Mouse (Mus musculus) ES-E14 (cell line): ENCODE measurements at regions not wholly inside any gene's neighbourhood (a gene's known extent, or its start where the extent isn't known, plus 50 kb on each side); places are given as distances from the start of the nearest gene placed in this dataset.
"Not testable (repeated sequence)": the region's sequence is repeated elsewhere in the genome, so short reads cannot be mapped to it uniquely, and the experiment has no call there.

Source experiments
- DNase-seq: peaks from one replicate; pipeline ENCODE4 v3.0.0-alpha.2; 2013; ENCODE audit warnings: low read depth, low spot score
- H3K27ac ChIP-seq: 2 replicates; pipeline ENCODE4 v1.5.1; 2012; ENCODE audit warnings: low read depth, mild to moderate bottlenecking, low read length, moderate library complexity, mixed read lengths; ENCODE audit not compliant: poor library complexity, insufficient read depth, severe bottlenecking
- H3K36me3 ChIP-seq: 2 replicates; pipeline ENCODE4 v1.6.1; 2012; ENCODE audit warnings: mild to moderate bottlenecking, low read length, moderate library complexity, mixed read lengths; ENCODE audit not compliant: control insufficient read depth, poor library complexity, insufficient read depth, severe bottlenecking
- H3K4me1 ChIP-seq, 2 experiments: fragments of 150-350 bp in 1 of 2; sonication (generic) in 1 of 2; 2 replicates each; pipeline ENCODE4 v1.6.1; 2012; ENCODE audit warnings: low read length in 2 of 2, mild to moderate bottlenecking in 1 of 2, mixed read lengths in 1 of 2; ENCODE audit not compliant: control insufficient read depth in 2 of 2, insufficient read depth in 2 of 2, poor library complexity in 1 of 2
- H3K4me3 ChIP-seq, 2 experiments: fragments of 150-350 bp in 1 of 2; sonication (generic) in 1 of 2; 2 replicates each; pipeline ENCODE4 v1.5.1; 2012; ENCODE audit warnings: low read length in 2 of 2, low read depth in 1 of 2, mild to moderate bottlenecking in 1 of 2, mixed read lengths in 1 of 2; ENCODE audit not compliant: insufficient read depth in 1 of 2, poor library complexity in 1 of 2, severe bottlenecking in 1 of 2
- H3K9ac ChIP-seq: 2 replicates; pipeline ENCODE4 v1.6.1; 2012; ENCODE audit warnings: low read depth, mild to moderate bottlenecking, low read length, mixed read lengths; ENCODE audit not compliant: poor library complexity, insufficient read depth, severe bottlenecking
- H3K9me3 ChIP-seq: fragments of 150-350 bp; sonication (generic); 2 replicates; pipeline ENCODE4 v1.6.1; 2012; ENCODE audit warnings: low read depth, mild to moderate bottlenecking, low read length; ENCODE audit not compliant: control insufficient read depth, insufficient read depth
- CHD2 ChIP-seq: IDR thresholded peaks from 2 replicates; pipeline ENCODE4 v1.6.1; 2014; ENCODE audit warnings: mild to moderate bottlenecking, low read depth, low read length, inconsistent platforms
- HCFC1 ChIP-seq: IDR thresholded peaks from 2 replicates; pipeline ENCODE4 v1.6.1; 2012; ENCODE audit warnings: low read length, inconsistent platforms, borderline replicate concordance; ENCODE audit not compliant: insufficient read depth
- MAFK ChIP-seq: IDR thresholded peaks from 2 replicates; pipeline ENCODE4 v1.6.1; 2014; ENCODE audit warnings: mild to moderate bottlenecking, low read depth, low read length, inconsistent platforms; ENCODE audit not compliant: insufficient read depth
- ZC3H11A ChIP-seq: IDR thresholded peaks from 2 replicates; pipeline ENCODE4 v1.6.1; 2012; ENCODE audit warnings: low read depth, mild to moderate bottlenecking, inconsistent platforms, low read length, borderline replicate concordance
- ZNF384 ChIP-seq: IDR thresholded peaks from 2 replicates; pipeline ENCODE4 v1.6.1; 2012; ENCODE audit warnings: low read depth, low read length, inconsistent platforms
- in situ Hi-C, 2 experiments: fragments of 600-800 bp; cut with MboI; formaldehyde crosslinking; loops; one replicate each; pipeline ENCODE4 v1.15.1; 2025; ENCODE audit warnings: low sequenced_read_pairs in 2 of 2, inconsistent platforms in 1 of 2; ENCODE audit not compliant: unreplicated experiment in 2 of 2

DNA sequence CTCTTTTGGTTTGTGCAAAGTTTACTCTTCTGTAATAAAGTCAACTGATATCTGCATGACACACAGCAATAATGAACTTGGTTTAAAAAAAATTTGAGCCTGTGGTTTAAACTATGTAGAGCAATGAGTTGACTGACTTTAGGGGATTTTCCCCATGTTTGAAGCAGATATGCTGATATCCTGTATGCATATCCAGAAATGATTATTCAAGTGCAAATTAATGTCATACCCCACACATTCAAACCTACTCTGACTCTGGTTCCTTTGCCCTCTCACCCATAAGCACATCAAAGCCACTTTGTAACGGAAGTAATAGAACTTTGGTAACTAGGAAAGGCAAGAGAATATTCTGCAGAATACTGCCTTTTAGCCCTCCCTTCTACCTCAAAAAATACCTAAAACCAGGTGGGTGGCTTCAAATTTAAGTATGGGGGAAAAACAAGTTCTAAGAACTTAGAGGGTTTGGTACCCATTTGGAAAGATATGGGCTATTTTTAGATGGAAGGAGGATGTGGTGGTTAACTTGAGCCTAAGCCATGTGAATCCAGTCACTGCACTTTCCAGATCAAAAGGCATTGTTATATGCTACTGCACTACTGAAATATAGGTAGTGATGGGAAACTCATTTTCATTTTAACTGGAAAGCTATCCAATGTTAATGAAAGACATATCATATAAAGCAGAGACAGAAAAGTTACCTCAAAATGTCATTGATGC, 915.9 kb upstream of the 4930412O13Rik start:
- Histone ChIP-seq H3K27ac (no peak overlapping the region), H3K4me3 (no peak overlapping the region), H3K9me3 (no peaks in the 10 kb centered on the region), H3K4me1 (no peaks in the 10 kb centered on the region), H3K9ac (no peak overlapping the region), H3K36me3 (no peaks in the 10 kb centered on the region)
- DNase-seq = no peak
- no peak for TF ChIP-seq ZC3H11A
- no peak for TF ChIP-seq CHD2
- in situ Hi-C loops = no loop called here

DNA sequence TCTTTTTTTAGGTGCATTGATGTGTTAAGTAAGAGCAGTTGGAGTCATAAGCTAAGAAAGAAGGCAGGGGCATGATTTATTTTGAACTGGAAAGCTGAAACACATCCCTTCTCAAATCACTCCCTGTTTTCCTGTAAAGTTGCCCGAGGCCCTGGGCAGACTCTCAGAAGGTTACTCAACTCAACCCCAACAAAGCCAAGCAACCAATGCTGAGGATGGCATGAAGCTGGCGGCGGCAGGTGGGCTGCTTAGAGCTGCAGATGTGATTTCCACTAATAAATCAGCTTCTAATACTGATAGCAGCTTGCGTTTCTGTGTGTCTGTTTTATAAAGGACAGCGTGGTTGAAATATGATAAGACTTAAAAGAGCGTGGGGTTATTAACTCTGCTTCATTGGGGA, 905.4 kb upstream of the 4930412O13Rik start:
- H3K9ac ChIP-seq = no peak overlapping the region
- no peaks in the 10 kb centered on the region for H3K36me3 ChIP-seq
- no peak for DNase-seq
- H3K27ac ChIP-seq = no peak overlapping the region
- H3K4me3 ChIP-seq = no peak overlapping the region
- no peaks in the 10 kb centered on the region for H3K9me3 ChIP-seq
- in situ Hi-C loops = no loop called here
- no peaks in the 10 kb centered on the region for H3K4me1 ChIP-seq
- TF ChIP-seq CHD2 (no peak), MAFK (no peak), ZNF384 (no peak), HCFC1 (no peak), ZC3H11A (no peak)

DNA sequence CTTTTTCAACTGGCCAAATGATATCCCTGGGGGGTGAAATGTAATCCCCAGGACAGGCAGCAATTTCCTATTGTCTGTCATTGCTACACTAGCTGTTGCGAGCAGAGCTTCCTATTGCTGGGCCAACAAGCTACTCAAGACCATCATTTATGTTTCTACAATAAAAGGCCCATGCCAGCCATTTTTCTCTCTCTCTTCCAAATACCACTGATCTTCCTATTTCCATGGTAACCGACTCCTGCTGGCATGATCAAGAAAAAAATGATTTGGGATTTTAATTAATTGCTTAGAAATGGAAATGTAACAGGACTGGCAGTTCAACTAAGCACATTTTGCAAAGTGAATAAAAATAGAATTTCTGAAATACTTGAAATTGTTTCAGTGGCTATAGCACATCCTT, 868.7 kb upstream of the 4930412O13Rik start:
- H3K9me3 ChIP-seq = no peaks in the 10 kb centered on the region
- no peak overlapping the region for H3K4me3 ChIP-seq
- H3K36me3 ChIP-seq = no peaks in the 10 kb centered on the region
- in situ Hi-C loops = no loop called here
- no peaks in the 10 kb centered on the region for H3K4me1 ChIP-seq
- TF ChIP-seq ZC3H11A = no peak
- no peak for TF ChIP-seq HCFC1
- no peak for TF ChIP-seq CHD2
- TF ChIP-seq MAFK = no peak
- TF ChIP-seq ZNF384 = no peak
- H3K9ac ChIP-seq = no peak overlapping the region
- H3K27ac ChIP-seq = no peak overlapping the region
- no peak for DNase-seq

DNA sequence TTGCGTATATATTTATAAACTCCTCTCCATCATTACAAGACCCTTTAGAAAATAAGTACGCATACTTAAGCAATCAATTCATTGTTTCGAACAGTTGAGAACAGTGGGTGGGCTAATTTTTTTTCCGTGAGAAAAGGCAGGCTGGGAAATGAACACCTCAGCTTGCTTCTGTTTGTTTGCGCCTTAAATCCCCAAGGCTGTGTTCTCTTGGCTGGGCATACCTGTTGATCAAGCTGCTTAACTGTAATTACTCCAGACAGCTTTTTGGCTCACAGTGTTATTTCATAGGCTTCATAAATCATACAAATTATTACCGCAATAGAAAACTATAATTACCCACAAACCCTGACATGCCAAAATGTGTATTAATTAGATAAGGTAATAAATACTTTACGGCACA, 848.0 kb upstream of the 4930412O13Rik start:
- TF ChIP-seq MAFK (no peak), ZNF384 (no peak), HCFC1 (no peak), CHD2 (no peak), ZC3H11A (no peak)
- H3K27ac ChIP-seq = no peak overlapping the region
- no peaks in the 10 kb centered on the region for H3K36me3 ChIP-seq
- DNase-seq = no peak
- H3K4me3 ChIP-seq = no peak overlapping the region
- in situ Hi-C loops = no loop called here
- no peaks in the 10 kb centered on the region for H3K4me1 ChIP-seq
- H3K9me3 ChIP-seq = peaks cover 3% of the 10 kb centered on the region
- H3K9ac ChIP-seq = no peak overlapping the region

DNA sequence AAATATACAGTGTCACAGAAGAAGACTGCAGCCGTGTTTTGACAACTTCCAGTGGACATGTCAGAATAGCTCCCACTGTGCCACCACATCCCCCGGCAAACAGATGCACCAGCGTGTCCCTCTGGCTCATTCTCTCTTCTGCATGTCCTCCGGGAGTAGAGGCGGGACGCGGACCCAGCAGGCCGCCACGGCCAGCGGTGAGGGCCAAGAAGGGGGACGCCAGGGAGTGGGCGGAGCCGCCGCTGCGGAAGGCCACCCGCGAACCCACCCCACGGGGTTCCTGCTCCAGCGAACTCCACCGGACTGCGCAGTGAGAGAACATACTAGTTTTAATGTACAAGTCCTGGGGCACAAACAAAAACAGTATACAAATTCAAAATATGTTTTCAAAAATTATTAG, 838.7 kb upstream of the 4930412O13Rik start:
- DNase-seq, H3K9me3 ChIP-seq, H3K9ac ChIP-seq, H3K4me1 ChIP-seq, H3K36me3 ChIP-seq, in situ Hi-C loops, H3K4me3 ChIP-seq, H3K27ac ChIP-seq: not testable (repeated sequence)
